Mouse (Mus musculus) thymus, postnatal 25 days (tissue): Measurements from ENCODE around the gene Tmem132c.

Source experiments
- DNase-seq: peaks from one replicate; pipeline ENCODE4 v3.0.0; 2022

The Tmem132c gene

GRCm38 (mm10) chr5:127611881-127612280 lies 370.3 kb downstream of the Tmem132c start:
- no peak for DNase-seq

DNA sequence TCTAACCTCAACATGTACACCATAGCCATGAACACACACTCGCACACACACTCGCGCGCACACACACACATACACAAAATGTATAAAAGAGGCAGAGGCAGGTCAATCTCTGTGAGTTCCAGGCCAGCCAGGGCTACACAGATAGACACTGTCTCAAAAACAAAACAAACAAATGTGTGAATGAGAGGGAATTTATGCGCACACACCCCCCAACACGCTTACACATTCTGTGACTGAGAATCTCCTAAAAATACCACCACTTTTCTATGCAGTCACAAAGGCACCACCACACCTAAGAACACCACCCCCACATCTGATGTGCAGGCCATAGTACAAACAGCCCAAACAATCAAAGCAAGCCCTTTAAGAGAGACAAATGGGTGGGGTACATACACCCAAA lies 370.8 kb downstream of the Tmem132c start:
- DNase-seq: no peak
